Mouse (Mus musculus): Measurements from ENCODE around the gene Epn2.

DNA sequence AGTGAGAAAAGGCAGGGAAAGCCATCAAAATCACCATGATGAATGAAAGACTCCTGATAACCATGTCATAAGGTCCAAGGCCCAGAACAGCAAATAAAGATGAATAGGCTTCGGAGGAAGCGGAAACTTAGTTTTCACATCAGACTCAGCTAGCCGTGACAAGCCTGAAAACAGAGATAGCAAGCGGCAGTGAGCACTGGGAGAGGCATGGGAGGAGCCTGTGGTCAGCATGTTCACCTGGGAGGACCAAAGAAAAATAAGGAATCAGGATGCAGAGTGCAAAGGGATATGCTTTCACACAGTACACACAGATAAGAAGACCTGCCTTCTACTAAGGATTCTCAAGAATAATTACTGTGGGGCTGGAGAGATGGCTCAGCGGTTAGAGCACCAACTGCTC is 19.9 kb downstream of the Epn2 start:
- TF ChIP-seq CTCF (IDR thresholded peaks at IDR 0.05; ENCODE audit: borderline replicate concordance, extremely low read depth, insufficient read depth, insufficient read length) (no peak), POLR2A (IDR thresholded peaks at IDR 0.05; ENCODE audit: borderline replicate concordance, extremely low read depth, insufficient read depth, insufficient read length, poor library complexity, severe bottlenecking) (no peak)

Data from brain, embryonic 14.5 days (tissue).